Mouse (Mus musculus) midbrain, embryonic 16.5 days (tissue): ENCODE measurements around the gene Gm10803. TPM values are rescaled to one million over a fixed set of nuclear protein-coding genes. Genes with fewer than 3 reads are reported as not detected.
A peak's percentile ranks its signal among the peaks of the same experiment; 100 is the strongest.
"Not testable (repeated sequence)": the region's sequence is repeated elsewhere in the genome, so short reads cannot be mapped to it uniquely, and the experiment has no call there.

ENCODE experiments used
- ATAC-seq: fragments of 200-750 bp; cut with Nextera tagmentation; 2 replicates; pipeline ENCODE4 v1.8.0; 2017; ENCODE audit warnings: moderate TSS enrichment
- H3K27ac ChIP-seq: fragments of 300-500 bp; sonication (generic); 2 replicates; pipeline ENCODE4 v1.5.1; 2014; ENCODE audit warnings: mild to moderate bottlenecking, low read length, mixed read lengths
- H3K27me3 ChIP-seq: fragments of 300-500 bp; sonication (generic); 2 replicates; pipeline ENCODE4 v1.6.1; 2014; ENCODE audit warnings: low read depth, low read length, mixed read lengths; ENCODE audit not compliant: control insufficient read depth, insufficient read depth
- H3K36me3 ChIP-seq: fragments of 300-500 bp; sonication (generic); 2 replicates; pipeline ENCODE4 v1.6.1; 2014; ENCODE audit warnings: mild to moderate bottlenecking, low read length, moderate library complexity, mixed read lengths; ENCODE audit not compliant: control insufficient read depth, insufficient read depth
- H3K4me1 ChIP-seq: fragments of 300-500 bp; sonication (generic); 2 replicates; pipeline ENCODE4 v1.6.1; 2014; ENCODE audit warnings: mild to moderate bottlenecking, low read length, mixed read lengths; ENCODE audit not compliant: control insufficient read depth, insufficient read depth
- H3K4me2 ChIP-seq: fragments of 300-500 bp; sonication (generic); 2 replicates; pipeline ENCODE4 v1.6.1; 2014; ENCODE audit warnings: mild to moderate bottlenecking, low read length, mixed read lengths
- H3K4me3 ChIP-seq: fragments of 300-500 bp; sonication (generic); 2 replicates; pipeline ENCODE4 v1.5.1; 2014; ENCODE audit warnings: low read depth, mild to moderate bottlenecking, low read length, moderate library complexity, mixed read lengths
- H3K9ac ChIP-seq: fragments of 300-500 bp; sonication (generic); 2 replicates; pipeline ENCODE4 v1.6.1; 2014; ENCODE audit warnings: low read depth, low read length, mixed read lengths
- H3K9me3 ChIP-seq: fragments of 300-500 bp; sonication (generic); replicated peaks from 2 replicates; pipeline ENCODE4 v1.6.1; 2014; ENCODE audit warnings: mild to moderate bottlenecking, low read length, mixed read lengths; ENCODE audit not compliant: control insufficient read depth, poor library complexity, severe bottlenecking
- WGBS: fragments of 180-500 bp; shearing (Covaris S2); extraction: QIAGEN DNeasy Blood & Tissue Kit; methylation state at CpG from one replicate; pipeline ENCODE4 v1.1.7; 2014; 5-methylcytosine and 5-hydroxymethylcytosine counted together
- polyA plus RNA-seq: library from polyadenylated mRNA; unstranded; fragments of >200 nt; fragmentation: Nextera tagmentation; extraction: Ambion mirVana; gene quantifications from 2 replicates; pipeline ENCODE4 v1.2.1, GENCODE M21; 2015

The Gm10803 gene
- polyA plus RNA-seq, result not detected in 2 replicates

- not testable (repeated sequence) for H3K4me2 ChIP-seq, H3K36me3 ChIP-seq, H3K4me1 ChIP-seq, H3K4me3 ChIP-seq, H3K27me3 ChIP-seq, H3K9ac ChIP-seq, ATAC-seq, H3K27ac ChIP-seq, H3K9me3 ChIP-seq
- 91% methylated on average over 2 of the region's 2 CpGs for WGBS
Measured at GRCm38 (mm10) chr2:93560268-93560667, at the start of gene Gm10803. Gm10803 (plus strand) TSS chr2:93560568.

- H3K4me3 ChIP-seq, result no peak overlapping the region
Measured at GRCm38 (mm10) chr2:93510839-93511238, 49.5 kb upstream of the Gm10803 start.

GRCm38 (mm10) chr2:93512130-93512529, 48.2 kb upstream of the Gm10803 start:
- no peaks in the 10 kb centered on the region for H3K4me1 ChIP-seq
- H3K27ac ChIP-seq, result no peak overlapping the region
- no peak overlapping the region for H3K4me2 ChIP-seq
- no peaks in the 10 kb centered on the region for H3K36me3 ChIP-seq
- 72% methylated on average over 7 of the region's 7 CpGs for WGBS
- no peak overlapping the region for H3K9ac ChIP-seq
- no peak for ATAC-seq
- no peaks in the 10 kb centered on the region for H3K9me3 ChIP-seq
- no peak overlapping the region for H3K4me3 ChIP-seq
- H3K27me3 ChIP-seq, result no peaks in the 10 kb centered on the region

More at GRCm38 (mm10) chr2:93510839-93511238, 49.5 kb upstream of the Gm10803 start:
- no peak overlapping the region for H3K4me2 ChIP-seq
- no peak for ATAC-seq
- no peak overlapping the region for H3K27ac ChIP-seq
- H3K27me3 ChIP-seq, result no peaks in the 10 kb centered on the region
- H3K9me3 ChIP-seq, result no peaks in the 10 kb centered on the region
- WGBS, result 90% methylated on average over 1 of the region's 1 CpGs
- H3K36me3 ChIP-seq, result no peaks in the 10 kb centered on the region
- H3K9ac ChIP-seq, result no peak overlapping the region
- no peaks in the 10 kb centered on the region for H3K4me1 ChIP-seq

GRCm38 (mm10) chr2:93515246-93515645, 45.1 kb upstream of the Gm10803 start:
- Histone ChIP-seq H3K4me2 (no peak overlapping the region), H3K27me3 (no peaks in the 10 kb centered on the region), H3K4me3 (no peak overlapping the region), H3K27ac (no peak overlapping the region), H3K4me1 (no peaks in the 10 kb centered on the region), H3K9ac (no peak overlapping the region), H3K9me3 (no peaks in the 10 kb centered on the region), H3K36me3 (no peaks in the 10 kb centered on the region)
- ATAC-seq, result no peak
- WGBS, result 79% methylated on average over 4 of the region's 4 CpGs

GRCm38 (mm10) chr2:93521042-93521441, 39.3 kb upstream of the Gm10803 start:
- H3K4me2 ChIP-seq, result no peak overlapping the region

GRCm38 (mm10) chr2:93521571-93521970, 38.8 kb upstream of the Gm10803 start:
- H3K4me2 ChIP-seq, result no peak overlapping the region; the same call in 1 of the 2 replicates

More at GRCm38 (mm10) chr2:93521042-93521441, 39.3 kb upstream of the Gm10803 start:
- H3K9me3 ChIP-seq, result no peaks in the 10 kb centered on the region
- ATAC-seq, result peak; percentile 59
- peaks cover 5% of the 10 kb centered on the region for H3K4me1 ChIP-seq
- 65% methylated on average over 4 of the region's 4 CpGs for WGBS
- H3K4me3 ChIP-seq, result no peak overlapping the region
- H3K27ac ChIP-seq, result no peak overlapping the region
- no peak overlapping the region for H3K9ac ChIP-seq
- no peaks in the 10 kb centered on the region for H3K27me3 ChIP-seq
- no peaks in the 10 kb centered on the region for H3K36me3 ChIP-seq

GRCm38 (mm10) chr2:93522005-93522404, 38.4 kb upstream of the Gm10803 start:
- Histone ChIP-seq H3K36me3 (no peaks in the 10 kb centered on the region), H3K4me1 (peaks cover 5% of the 10 kb centered on the region), H3K4me3 (no peak overlapping the region), H3K27ac (no peak overlapping the region), H3K4me2 (peak overlapping the region; percentile 23; the same call in 1 of the 2 replicates), H3K27me3 (no peaks in the 10 kb centered on the region), H3K9ac (no peak overlapping the region), H3K9me3 (no peaks in the 10 kb centered on the region)
- 30% methylated on average over 16 of the region's 16 CpGs for WGBS
- peak; percentile 86 for ATAC-seq

More at GRCm38 (mm10) chr2:93521571-93521970, 38.8 kb upstream of the Gm10803 start:
- H3K27me3 ChIP-seq, result no peaks in the 10 kb centered on the region
- no peaks in the 10 kb centered on the region for H3K9me3 ChIP-seq
- H3K27ac ChIP-seq, result no peak overlapping the region
- H3K4me1 ChIP-seq, result peaks cover 5% of the 10 kb centered on the region
- no peak overlapping the region for H3K9ac ChIP-seq
- 68% methylated on average over 6 of the region's 6 CpGs for WGBS
- no peaks in the 10 kb centered on the region for H3K36me3 ChIP-seq
- H3K4me3 ChIP-seq, result no peak overlapping the region
- ATAC-seq, result peak; percentile 39; the same call in 1 of the 2 replicates

GRCm38 (mm10) chr2:93525033-93525762, 35.2 kb upstream of the Gm10803 start:
- Histone ChIP-seq H3K4me1 (peaks cover 5% of the 10 kb centered on the region), H3K4me3 (no peak overlapping the region), H3K9me3 (no peaks in the 10 kb centered on the region), H3K9ac (no peak overlapping the region), H3K36me3 (no peaks in the 10 kb centered on the region), H3K27ac (no peak overlapping the region), H3K4me2 (no peak overlapping the region), H3K27me3 (no peaks in the 10 kb centered on the region)
- ATAC-seq, result no peak
- 86% methylated on average over 16 of the region's 16 CpGs for WGBS

GRCm38 (mm10) chr2:93529602-93530001, 30.8 kb upstream of the Gm10803 start:
- Histone ChIP-seq H3K9ac (no peak overlapping the region), H3K27ac (no peak overlapping the region), H3K4me2 (no peak overlapping the region), H3K4me1 (no peaks in the 10 kb centered on the region), H3K36me3 (no peaks in the 10 kb centered on the region), H3K4me3 (no peak overlapping the region), H3K9me3 (no peaks in the 10 kb centered on the region), H3K27me3 (no peaks in the 10 kb centered on the region)
- no peak for ATAC-seq
- 65% methylated on average over 4 of the region's 4 CpGs for WGBS
